Mouse (Mus musculus) adrenal gland, postnatal 14 days (tissue): ENCODE measurements at regions not wholly inside any gene's neighbourhood (a gene's known extent, or its start where the extent isn't known, plus 50 kb on each side); places are given as distances from the start of the nearest gene placed in this dataset.

ENCODE experiments used
- DNase-seq: peaks from one replicate; pipeline ENCODE4 v3.0.0; 2021; ENCODE audit warnings: mixed read lengths

- DNase-seq, result no peak
These were observed 199.3 kb downstream of the Ackr3 start for GRCm38 (mm10) chr1:90403057-90403456.

GRCm38 (mm10) chr1:90404717-90405487 is 197.9 kb upstream of the Cops8 start:
- no peak for DNase-seq

DNA sequence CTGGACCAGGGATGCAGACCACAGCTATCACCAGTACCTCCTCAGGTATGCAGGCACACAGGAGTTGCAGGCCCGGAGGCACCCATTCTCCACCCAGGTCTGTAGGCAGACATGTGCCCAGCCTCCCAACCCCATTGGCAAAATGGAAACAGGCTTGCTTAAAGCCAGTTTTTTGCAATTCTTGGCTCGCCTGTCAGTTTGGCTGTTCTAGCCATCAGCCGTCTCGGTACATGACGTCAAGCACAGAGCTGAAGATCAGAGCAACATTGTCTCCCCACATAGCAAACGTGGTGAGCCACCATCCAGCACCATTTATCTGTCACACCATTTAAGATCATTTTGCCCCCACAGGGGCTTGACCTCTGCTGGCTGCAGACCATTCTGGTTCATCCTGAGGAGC is 196.1 kb upstream of the Cops8 start:
- no peak for DNase-seq

GRCm38 (mm10) chr1:90408504-90409215 is 194.1 kb upstream of the Cops8 start:
- DNase-seq, result no peak

DNA sequence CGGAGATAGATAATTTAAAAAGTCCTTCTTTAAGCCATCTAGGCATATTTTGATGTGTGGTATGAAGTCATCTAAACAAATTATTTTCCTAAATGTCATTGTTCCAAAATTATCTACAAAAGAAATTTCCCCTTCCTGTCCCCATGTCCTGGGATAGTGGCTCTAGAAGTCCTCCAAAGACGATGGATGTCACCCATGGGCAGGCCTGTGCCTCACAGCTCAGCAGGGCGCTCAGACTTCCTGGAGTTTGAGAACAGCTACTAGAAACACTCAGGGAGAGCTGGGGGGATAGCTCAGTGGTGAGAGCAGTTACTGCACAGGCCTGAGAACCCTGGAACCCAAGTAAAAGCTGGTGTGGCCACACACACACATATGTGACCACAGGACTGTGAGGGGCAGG is 193.5 kb upstream of the Cops8 start:
- no peak for DNase-seq

- DNase-seq, result peak; percentile 17
These were observed 190.2 kb upstream of the Cops8 start for GRCm38 (mm10) chr1:90412511-90413045.

GRCm38 (mm10) chr1:90414751-90415150 is 188.0 kb upstream of the Cops8 start:
- DNase-seq, result no peak

DNA sequence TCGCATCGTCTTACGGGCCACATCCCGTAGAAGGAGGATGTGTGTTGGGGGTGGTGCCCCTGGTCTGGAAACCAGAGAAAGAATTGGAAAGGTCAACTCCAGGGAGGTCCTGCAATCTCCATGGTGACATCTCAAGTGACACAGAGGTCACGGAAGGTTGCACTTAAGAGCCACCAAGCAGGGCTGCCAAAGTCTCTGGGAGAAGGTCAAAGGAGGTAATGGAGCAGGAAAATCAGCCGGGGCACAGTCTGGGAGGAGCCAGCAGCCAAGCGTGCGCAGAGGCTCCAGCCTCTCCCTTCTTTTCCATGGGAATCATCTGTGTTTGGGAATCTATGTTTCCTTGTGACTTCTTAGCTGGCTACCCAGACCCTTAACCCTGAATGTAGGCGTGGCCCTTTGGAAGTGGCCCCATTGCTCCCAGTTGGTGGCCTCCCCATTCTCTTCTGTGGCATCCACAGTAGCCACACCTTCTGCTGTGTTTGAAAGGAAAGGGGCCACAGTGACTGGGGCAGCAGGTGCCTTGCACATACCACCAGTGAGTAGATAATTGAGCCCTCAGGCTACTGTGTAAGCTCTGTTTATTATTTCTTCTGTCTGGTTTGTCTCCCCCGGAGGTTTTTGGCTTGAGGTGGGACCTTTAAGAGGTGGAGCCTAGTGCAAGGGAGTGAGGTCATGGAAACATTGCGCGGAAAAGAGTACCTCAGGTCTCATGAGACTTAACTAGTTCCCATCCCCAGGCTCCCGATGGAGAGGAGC is 178.5 kb upstream of the Cops8 start:
- peak; percentile 51 for DNase-seq

DNA sequence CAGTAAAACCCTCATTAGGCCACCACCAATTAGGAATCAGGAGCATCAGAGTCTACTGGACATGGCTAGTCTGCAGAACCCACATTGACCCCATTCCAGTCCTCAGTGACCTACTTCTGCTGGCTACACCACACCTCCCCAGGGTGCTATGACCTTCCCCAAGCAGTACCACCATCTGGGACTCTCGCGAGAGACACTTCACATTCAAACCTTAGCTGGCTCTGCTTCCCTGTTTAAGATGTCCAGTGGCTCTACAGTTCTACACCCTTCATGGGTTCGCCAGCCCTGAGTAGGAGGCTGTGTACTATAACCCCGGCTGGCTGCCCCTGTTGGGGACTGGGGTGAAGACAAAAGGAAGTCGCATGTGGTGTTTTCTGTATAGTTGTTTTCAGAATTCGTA is 174.4 kb upstream of the Cops8 start:
- no peak for DNase-seq

DNA sequence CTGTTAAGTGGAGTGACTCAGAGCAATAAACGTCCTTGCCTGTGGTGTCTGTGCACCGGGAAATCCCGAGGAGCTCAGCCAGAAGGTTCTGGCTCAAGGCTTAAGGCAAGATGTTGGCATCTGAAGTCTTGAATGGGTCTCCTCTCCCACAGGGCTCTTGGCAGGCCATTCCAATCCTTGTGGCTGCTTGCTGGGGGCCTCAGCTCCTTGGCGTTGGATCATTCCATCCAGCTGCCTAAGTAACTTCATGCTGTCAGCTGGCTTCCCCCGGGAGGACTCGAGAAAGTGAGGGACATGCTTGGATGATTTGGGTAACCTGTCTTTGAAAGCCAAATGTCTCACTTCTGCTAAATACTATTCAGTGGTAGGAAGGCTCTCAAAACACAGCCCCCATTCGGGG is 174.0 kb upstream of the Cops8 start:
- DNase-seq, result no peak

DNA sequence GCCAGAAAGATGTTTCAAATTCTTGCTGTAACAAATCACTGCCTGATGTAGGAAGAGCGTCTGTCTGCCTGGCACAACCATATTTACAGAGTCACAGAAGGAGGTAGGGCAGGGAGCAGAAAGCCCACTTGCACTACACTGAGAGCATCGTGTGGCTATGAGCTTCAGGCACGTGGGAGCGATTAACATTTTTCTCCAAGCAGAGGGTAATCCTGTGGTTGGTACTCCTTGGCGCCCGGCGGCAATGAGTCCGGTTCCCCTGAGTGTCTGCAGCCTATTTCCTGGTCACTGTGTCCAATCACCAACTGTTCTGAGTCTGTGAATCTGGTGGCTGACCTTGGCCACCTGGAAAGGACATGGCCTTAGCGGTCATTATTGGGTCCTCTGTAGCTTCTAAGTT is 172.3 kb upstream of the Cops8 start:
- no peak for DNase-seq

GRCm38 (mm10) chr1:90431783-90432182 is 171.0 kb upstream of the Cops8 start:
- DNase-seq, result no peak

- DNase-seq, result no peak
These were observed 168.9 kb upstream of the Cops8 start for GRCm38 (mm10) chr1:90433911-90434310.

GRCm38 (mm10) chr1:90440638-90441037 is 162.1 kb upstream of the Cops8 start:
- no peak for DNase-seq

DNA sequence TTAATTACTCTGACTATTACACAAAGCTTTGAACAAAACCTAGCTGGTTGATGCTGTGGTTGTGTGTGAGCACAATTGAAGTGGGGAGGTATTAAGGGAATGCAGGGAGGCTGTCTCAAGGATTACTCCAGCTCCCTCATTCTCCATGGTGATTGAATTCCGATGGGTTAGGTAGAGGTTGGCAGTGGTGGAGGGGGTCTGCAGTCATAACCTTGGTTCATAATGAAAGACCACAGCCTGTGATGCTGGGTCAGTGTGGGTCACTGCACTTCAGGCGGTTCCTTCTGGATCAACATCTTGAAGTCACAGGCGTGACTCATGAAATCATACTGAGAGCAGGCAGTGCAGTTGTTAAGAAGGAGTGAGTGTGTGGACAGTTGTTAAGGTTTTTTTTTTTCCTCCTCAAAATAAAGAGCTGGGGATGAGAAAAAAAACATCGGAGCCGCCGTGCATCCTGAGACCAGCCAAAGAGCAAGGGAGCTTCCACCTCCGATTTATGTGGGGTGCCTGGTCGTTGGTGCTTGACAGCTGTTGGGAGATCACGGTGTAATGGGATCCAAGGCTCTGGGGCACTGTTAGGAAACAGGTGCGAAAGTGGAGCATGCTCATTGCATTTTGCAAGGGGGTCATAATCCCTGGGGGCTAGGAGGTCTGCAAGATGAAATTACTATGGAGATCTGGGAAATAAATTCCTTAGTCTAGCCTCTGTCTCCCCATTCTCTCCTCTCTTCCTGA is 161.5 kb upstream of the Cops8 start:
- DNase-seq, result no peak

DNA sequence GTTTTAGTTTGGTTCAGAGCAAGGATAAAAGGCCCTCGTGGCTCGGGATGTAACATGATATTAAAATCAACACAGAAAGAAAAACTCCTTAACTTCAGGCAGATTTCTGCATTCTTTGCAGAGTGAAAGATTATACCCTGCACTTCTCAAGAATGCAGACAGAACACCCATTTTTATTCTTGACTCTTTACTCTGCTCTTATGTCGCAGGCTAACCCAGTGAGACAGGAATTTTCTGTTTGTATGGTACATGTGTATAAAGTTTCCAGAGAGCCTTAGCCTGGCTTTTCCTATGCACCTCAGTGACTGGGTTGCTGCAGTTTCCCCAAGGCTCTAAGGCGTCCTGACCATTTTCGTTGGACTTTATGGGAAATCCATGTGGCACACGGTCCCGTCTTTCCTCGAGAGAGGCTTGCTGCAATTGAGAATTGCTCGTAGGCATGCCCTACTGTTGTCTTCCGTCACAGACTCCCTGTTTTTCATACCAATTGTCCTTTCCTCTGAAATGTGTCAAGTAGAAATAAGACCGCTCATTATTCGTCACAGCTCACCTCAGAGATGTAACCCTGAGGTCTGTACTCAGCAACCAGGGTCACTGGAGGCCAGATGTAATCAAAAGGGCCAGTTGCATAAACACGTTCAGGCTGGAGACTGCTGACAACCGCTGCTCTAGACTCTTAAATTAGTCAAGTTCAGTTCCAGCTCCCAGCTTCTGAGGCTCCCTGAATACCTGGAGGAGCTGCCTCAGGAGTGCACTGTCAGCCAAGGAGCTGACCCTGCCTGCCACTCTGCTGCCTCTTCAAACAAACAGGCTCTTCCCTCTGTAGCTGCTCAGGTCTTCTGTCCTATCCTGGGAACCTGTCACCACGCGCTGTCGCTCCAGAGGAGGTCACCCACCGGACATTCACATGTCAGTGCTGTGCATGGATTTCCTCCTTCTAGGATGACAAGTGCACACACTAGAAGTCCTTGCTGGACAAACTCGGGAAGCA is 160.2 kb upstream of the Cops8 start:
- peak; percentile 10 for DNase-seq

- DNase-seq, result no peak
These were observed 153.1 kb upstream of the Cops8 start for GRCm38 (mm10) chr1:90449571-90450226.

- DNase-seq, result no peak
These were observed 150.7 kb upstream of the Cops8 start for GRCm38 (mm10) chr1:90451942-90452557.

- DNase-seq, result no peak
These were observed 148.5 kb upstream of the Cops8 start for GRCm38 (mm10) chr1:90454263-90454662.

DNA sequence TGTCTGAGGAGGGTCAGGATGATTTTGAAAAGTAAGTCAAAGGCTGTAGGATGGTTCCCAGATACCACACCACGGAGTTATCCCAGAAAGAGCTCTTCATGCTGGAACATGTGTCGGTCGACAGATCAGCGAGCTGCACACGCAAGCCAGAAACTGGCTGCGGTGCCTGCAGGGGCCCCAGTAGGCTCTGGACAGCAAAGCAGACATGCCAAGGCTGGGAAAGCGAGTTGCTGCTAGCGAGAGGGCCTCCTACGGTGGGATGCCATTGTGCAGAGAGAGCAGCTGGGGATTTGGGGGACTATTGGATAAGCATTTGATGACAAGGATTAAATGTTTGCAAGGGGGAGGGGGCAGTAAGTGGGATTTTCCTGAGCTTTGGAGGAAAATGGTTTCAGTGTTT is 145.4 kb upstream of the Cops8 start:
- DNase-seq, result no peak
